Comparison of ENCODE assay signal across 16 mouse cellular contexts in genomic region chr15:10759440-10759839, GRCm38 (mm10). TPM values are rescaled to one million over a fixed set of nuclear protein-coding genes. Genes with fewer than 3 reads are reported as not detected.
"Had no signal": no experiment of that assay in that cellular context is flagged by ENCODE, and none has a peak within 500 bp of the region (broad histone marks: within the 10 kb centered on the region; RNA-seq: fewer than 3 reads in every experiment).

No protein-coding gene starts in this region.

- H3K4me1 ChIP-seq: midbrain, embryonic 10.5 days; midbrain, embryonic 13.5 days; midbrain, embryonic 15.5 days; neural tube, embryonic 12.5 days had no signal

- H3K4me2 ChIP-seq: lung, embryonic 14.5 days; midbrain, embryonic 13.5 days; midbrain, embryonic 15.5 days; neural tube, embryonic 12.5 days had no signal

- H3K27ac ChIP-seq: liver, embryonic 14.5 days; midbrain, embryonic 10.5 days; midbrain, embryonic 13.5 days; midbrain, embryonic 15.5 days; neural tube, embryonic 12.5 days had no signal

- H3K9ac ChIP-seq: liver, embryonic 14.5 days; lung, embryonic 14.5 days; midbrain, embryonic 13.5 days; midbrain, embryonic 15.5 days; neural tube, embryonic 12.5 days had no signal

- H3K36me3 ChIP-seq: midbrain, embryonic 10.5 days; midbrain, embryonic 13.5 days; midbrain, embryonic 15.5 days; neural tube, embryonic 12.5 days had no signal

- H3K4me3 ChIP-seq: midbrain, embryonic 10.5 days; midbrain, embryonic 13.5 days; midbrain, embryonic 15.5 days; neural tube, embryonic 12.5 days had no signal

- H3K27me3 ChIP-seq: midbrain, embryonic 13.5 days; midbrain, embryonic 15.5 days; neural tube, embryonic 12.5 days had no signal

- ATAC-seq: midbrain, embryonic 13.5 days; midbrain, embryonic 15.5 days had no signal

- H3K9me3 ChIP-seq: midbrain, embryonic 10.5 days; midbrain, embryonic 13.5 days; midbrain, embryonic 15.5 days; neural tube, embryonic 12.5 days had no signal

- DNase-seq: lung, postnatal 14 days; retina, postnatal 1 day; right cerebral cortex, adult 18-20 months; right cerebral cortex, postnatal 25 days; right cerebral cortex, postnatal 4 days; spleen, adult 18-20 months; thymus, adult 18-20 months; thymus, postnatal 14 days; thymus, postnatal 36 days had no signal

RNA-seq across cellular contexts. Expression of gene Rai14, which starts 45.0 kb away (rescaled TPM):
- total RNA-seq: neutrophil, adult 5-6 weeks had no signal
